Mouse (Mus musculus): ENCODE measurements around the gene Adgre5. TPM values are rescaled to one million over a fixed set of nuclear protein-coding genes. Genes with fewer than 3 reads are reported as not detected.

Adgre5 gene
- polyA plus RNA-seq, 1 experiment = 634 TPM

- 10% methylated on average over 25 of the region's 25 CpGs for WGBS
- peaks cover 20% of the 10 kb centered on the region for H3K4me1 ChIP-seq (ENCODE audit: control insufficient read depth, insufficient read depth, low read length)
- no peak for TF ChIP-seq CTCF (IDR thresholded peaks at IDR 0.05; ENCODE audit: insufficient read depth, low read length)
- peak; percentile 40; the same call in 1 of the 2 replicates for TF ChIP-seq POLR2A (IDR thresholded peaks at IDR 0.05; ENCODE audit: borderline replicate concordance, extremely low read depth, low read depth, low read length)
- DNase-seq = peak; percentile 68
- H3K4me3 ChIP-seq (replicated peaks; ENCODE audit: extremely low read depth, low read depth, low read length) = peak overlapping the region; percentile 20
Measured at GRCm38 (mm10) chr8:83772701-83773451, 31.8 kb upstream of the Adgre5 start.

GRCm38 (mm10) chr8:83771791-83772190 lies 30.7 kb upstream of the Adgre5 start:
- DNase-seq = no peak
- H3K4me3 ChIP-seq (replicated peaks; ENCODE audit: extremely low read depth, low read depth, low read length) = no peak overlapping the region
- 46% methylated on average over 4 of the region's 4 CpGs for WGBS
- TF ChIP-seq POLR2A (IDR thresholded peaks at IDR 0.05; ENCODE audit: borderline replicate concordance, extremely low read depth, low read depth, low read length) = no peak
- TF ChIP-seq CTCF (IDR thresholded peaks at IDR 0.05; ENCODE audit: insufficient read depth, low read length) = no peak
- peaks cover 22% of the 10 kb centered on the region for H3K4me1 ChIP-seq (ENCODE audit: control insufficient read depth, insufficient read depth, low read length)

- 78% methylated on average over 2 of the region's 2 CpGs for WGBS
- DNase-seq = no peak
Measured at GRCm38 (mm10) chr8:83770669-83771068, 29.5 kb upstream of the Adgre5 start.

GRCm38 (mm10) chr8:83769720-83770119 lies 28.6 kb upstream of the Adgre5 start:
- no peak for DNase-seq
- 60% methylated on average over 7 of the region's 7 CpGs for WGBS
- no peak overlapping the region for H3K4me3 ChIP-seq (replicated peaks; ENCODE audit: extremely low read depth, low read depth, low read length)
- H3K4me1 ChIP-seq (ENCODE audit: control insufficient read depth, insufficient read depth, low read length) = peaks cover 22% of the 10 kb centered on the region
- TF ChIP-seq CTCF (IDR thresholded peaks at IDR 0.05; ENCODE audit: insufficient read depth, low read length) = no peak

More at GRCm38 (mm10) chr8:83770669-83771068, 29.5 kb upstream of the Adgre5 start:
- no peak for TF ChIP-seq POLR2A (IDR thresholded peaks at IDR 0.05; ENCODE audit: borderline replicate concordance, extremely low read depth, low read depth, low read length)
- TF ChIP-seq CTCF (IDR thresholded peaks at IDR 0.05; ENCODE audit: insufficient read depth, low read length) = no peak
- H3K4me1 ChIP-seq (ENCODE audit: control insufficient read depth, insufficient read depth, low read length) = peaks cover 22% of the 10 kb centered on the region
- H3K4me3 ChIP-seq (replicated peaks; ENCODE audit: extremely low read depth, low read depth, low read length) = no peak overlapping the region

GRCm38 (mm10) chr8:83768526-83768925 lies 27.4 kb upstream of the Adgre5 start:
- Histone ChIP-seq H3K4me3 (replicated peaks; ENCODE audit: extremely low read depth, low read depth, low read length) (no peak overlapping the region), H3K4me1 (ENCODE audit: control insufficient read depth, insufficient read depth, low read length) (peaks cover 22% of the 10 kb centered on the region)
- 12% methylated on average over 5 of the region's 5 CpGs for WGBS
- DNase-seq = peak; percentile 40
- TF ChIP-seq POLR2A (IDR thresholded peaks at IDR 0.05; ENCODE audit: borderline replicate concordance, extremely low read depth, low read depth, low read length) = peak; percentile 8; the same call in 1 of the 2 replicates
- no peak for TF ChIP-seq CTCF (IDR thresholded peaks at IDR 0.05; ENCODE audit: insufficient read depth, low read length)

- H3K4me3 ChIP-seq (replicated peaks; ENCODE audit: extremely low read depth, low read depth, low read length) = no peak overlapping the region
- 79% methylated on average over 4 of the region's 4 CpGs for WGBS
Measured at GRCm38 (mm10) chr8:83767442-83767841, 26.3 kb upstream of the Adgre5 start.

GRCm38 (mm10) chr8:83765663-83766062 lies 24.5 kb upstream of the Adgre5 start:
- Histone ChIP-seq H3K4me3 (replicated peaks; ENCODE audit: extremely low read depth, low read depth, low read length) (no peak overlapping the region), H3K4me1 (ENCODE audit: control insufficient read depth, insufficient read depth, low read length) (peaks cover 11% of the 10 kb centered on the region)
- DNase-seq = no peak
- no peak for TF ChIP-seq CTCF (IDR thresholded peaks at IDR 0.05; ENCODE audit: insufficient read depth, low read length)

More at GRCm38 (mm10) chr8:83767442-83767841, 26.3 kb upstream of the Adgre5 start:
- peaks cover 15% of the 10 kb centered on the region for H3K4me1 ChIP-seq (ENCODE audit: control insufficient read depth, insufficient read depth, low read length)
- DNase-seq = no peak
- no peak for TF ChIP-seq POLR2A (IDR thresholded peaks at IDR 0.05; ENCODE audit: borderline replicate concordance, extremely low read depth, low read depth, low read length)
- TF ChIP-seq CTCF (IDR thresholded peaks at IDR 0.05; ENCODE audit: insufficient read depth, low read length) = no peak

- TF ChIP-seq CTCF (IDR thresholded peaks at IDR 0.05; ENCODE audit: insufficient read depth, low read length) (no peak), POLR2A (IDR thresholded peaks at IDR 0.05; ENCODE audit: borderline replicate concordance, extremely low read depth, low read depth, low read length) (no peak)
- H3K4me1 ChIP-seq (ENCODE audit: control insufficient read depth, insufficient read depth, low read length) = peaks cover 10% of the 10 kb centered on the region
- no peak for DNase-seq
- WGBS = 69% methylated on average over 2 of the region's 2 CpGs
- no peak overlapping the region for H3K4me3 ChIP-seq (replicated peaks; ENCODE audit: extremely low read depth, low read depth, low read length)
Measured at GRCm38 (mm10) chr8:83764717-83765116, 23.6 kb upstream of the Adgre5 start.

- 95% methylated on average over 8 of the region's 8 CpGs for WGBS
- peaks cover 6% of the 10 kb centered on the region for H3K4me1 ChIP-seq (ENCODE audit: control insufficient read depth, insufficient read depth, low read length)
- no peak for DNase-seq
Measured at GRCm38 (mm10) chr8:83764116-83764515, 23.0 kb upstream of the Adgre5 start.

GRCm38 (mm10) chr8:83759231-83759759 lies 18.2 kb upstream of the Adgre5 start:
- WGBS = 52% methylated on average over 2 of the region's 2 CpGs
- Histone ChIP-seq H3K4me3 (replicated peaks; ENCODE audit: extremely low read depth, low read depth, low read length) (no peak overlapping the region), H3K4me1 (ENCODE audit: control insufficient read depth, insufficient read depth, low read length) (peaks cover 5% of the 10 kb centered on the region; the same call in 1 of the 2 replicates)
- no peak for DNase-seq
- TF ChIP-seq POLR2A (IDR thresholded peaks at IDR 0.05; ENCODE audit: borderline replicate concordance, extremely low read depth, low read depth, low read length) (no peak), CTCF (IDR thresholded peaks at IDR 0.05; ENCODE audit: insufficient read depth, low read length) (no peak)

More at GRCm38 (mm10) chr8:83764116-83764515, 23.0 kb upstream of the Adgre5 start:
- no peak for TF ChIP-seq POLR2A (IDR thresholded peaks at IDR 0.05; ENCODE audit: borderline replicate concordance, extremely low read depth, low read depth, low read length)
- no peak for TF ChIP-seq CTCF (IDR thresholded peaks at IDR 0.05; ENCODE audit: insufficient read depth, low read length)
- H3K4me3 ChIP-seq (replicated peaks; ENCODE audit: extremely low read depth, low read depth, low read length) = no peak overlapping the region

All from lung, adult 2 months (tissue).